Mouse (Mus musculus): ENCODE measurements around the gene Epdr1.
"Not testable (repeated sequence)": the region's sequence is repeated elsewhere in the genome, so short reads cannot be mapped to it uniquely, and the experiment has no call there.

The Epdr1 gene

GRCm38 (mm10) chr13:19603719-19604118 is 16.0 kb downstream of the Epdr1 start:
- no peak for DNase-seq

DNA sequence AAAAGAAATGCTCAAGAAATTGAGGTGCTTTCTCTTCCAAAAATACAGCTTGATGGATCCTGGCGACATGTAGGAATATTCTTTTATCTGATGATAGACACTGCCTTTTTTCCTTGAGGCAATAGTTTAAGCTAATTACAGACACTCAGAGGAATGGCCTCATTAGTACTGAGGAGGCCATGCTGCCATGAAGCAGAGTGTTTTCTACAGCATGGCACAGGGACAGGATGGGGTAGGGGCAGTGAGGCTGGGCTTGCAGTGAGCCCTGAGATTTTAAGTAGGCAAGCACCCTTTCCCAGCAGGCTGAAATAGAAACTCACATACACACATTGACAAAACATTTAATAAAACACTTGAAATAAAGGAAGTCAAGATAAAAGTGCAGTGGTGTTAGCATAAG is 17.2 kb downstream of the Epdr1 start:
- DNase-seq = no peak

GRCm38 (mm10) chr13:19599242-19599641 is 20.5 kb downstream of the Epdr1 start:
- no peak for DNase-seq

DNA sequence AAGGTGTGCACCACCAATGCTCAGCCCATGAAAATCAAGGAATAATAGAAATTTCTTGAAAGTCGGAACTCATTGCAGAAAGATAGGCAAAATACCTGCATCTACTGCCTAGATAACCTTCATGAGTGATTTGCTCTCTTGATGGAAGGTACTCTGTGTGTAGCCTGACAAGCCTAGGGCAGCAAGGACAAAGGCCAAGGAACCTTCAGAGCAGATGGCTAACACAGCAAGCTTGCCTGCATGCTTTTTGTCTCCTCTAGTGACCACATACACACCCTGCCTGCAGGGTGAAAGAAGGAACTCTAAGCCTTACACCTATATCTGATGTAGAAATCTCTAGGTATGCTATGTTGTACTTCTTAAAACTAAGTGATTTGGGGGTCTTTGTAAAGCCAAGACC is 24.6 kb downstream of the Epdr1 start:
- no peak for DNase-seq

- DNase-seq = no peak
Observed at GRCm38 (mm10) chr13:19590996-19591759, 28.5 kb downstream of the Epdr1 start.

GRCm38 (mm10) chr13:19575947-19576346 is 43.8 kb downstream of the Epdr1 start:
- no peak for DNase-seq

GRCm38 (mm10) chr13:19574723-19575122 is 45.0 kb downstream of the Epdr1 start:
- not testable (repeated sequence) for DNase-seq

GRCm38 (mm10) chr13:19570166-19570565 is 49.6 kb downstream of the Epdr1 start:
- DNase-seq = peak in 1 of 2 experiments; percentile 33

- no peak for DNase-seq
Observed at GRCm38 (mm10) chr13:19562510-19562909, 57.2 kb downstream of the Epdr1 start.

- no peak for DNase-seq
Observed at GRCm38 (mm10) chr13:19555391-19555790, 64.3 kb downstream of the Epdr1 start.
